Mouse (Mus musculus): ENCODE measurements around the gene Ccdc184. TPM values are rescaled to one million over a fixed set of nuclear protein-coding genes. Genes with fewer than 3 reads are reported as not detected.

Ccdc184 gene
- 0.07 TPM for polyA plus RNA-seq (2017; shearing (Covaris generic))

GRCm38 (mm10) chr15:98166963-98167644 is at the start of gene Ccdc184:
TSS of gene Ccdc184 (plus strand) at chr15:98167158.

GRCm38 (mm10) chr15:98165525-98165924 is 1.4 kb upstream of the Ccdc184 start, which contains the start of gene Asb8:
TSS of gene Asb8 (minus strand) at chr15:98165625.

GRCm38 (mm10) chr15:98195442-98195841 is 28.5 kb downstream of the Ccdc184 start, which contains the start of gene Olfr288:
TSS of gene Olfr288 (minus strand) at chr15:98195542.

Other genes starting within 250 kb of the Ccdc184 start
- gene Tmem106c, start 203.0 kb upstream of the Ccdc184 start, polyA plus RNA-seq (2017; shearing (Covaris generic)): 26.0 TPM
- gene Col2a1, start 162.5 kb upstream of the Ccdc184 start, polyA plus RNA-seq (2017; shearing (Covaris generic)): not detected
- gene Pfkm, start 74.6 kb upstream of the Ccdc184 start, polyA plus RNA-seq (2017; shearing (Covaris generic)): 12.7 TPM
- gene Senp1, start 73.4 kb upstream of the Ccdc184 start, polyA plus RNA-seq (2017; shearing (Covaris generic)): 45.7 TPM
- 40.0 TPM for gene Asb8, start 1.5 kb upstream of the Ccdc184 start, polyA plus RNA-seq (2017; shearing (Covaris generic))
- not detected for gene Olfr288, start 28.4 kb downstream of the Ccdc184 start, polyA plus RNA-seq (2017; shearing (Covaris generic))
- gene Gm44579, start 53.8 kb downstream of the Ccdc184 start, polyA plus RNA-seq (2017; shearing (Covaris generic)): not detected
- gene Olfr287, start 53.9 kb downstream of the Ccdc184 start, polyA plus RNA-seq (2017; shearing (Covaris generic)): not detected
- 0.07 TPM for gene Olfr286, start 67.3 kb downstream of the Ccdc184 start, polyA plus RNA-seq (2017; shearing (Covaris generic))
- gene H1fnt, start 90.1 kb downstream of the Ccdc184 start, polyA plus RNA-seq (2017; shearing (Covaris generic)): not detected
- gene Zfp641, start 129.0 kb downstream of the Ccdc184 start, polyA plus RNA-seq (2017; shearing (Covaris generic)): not detected
- not detected for gene Olfr285, start 150.2 kb downstream of the Ccdc184 start, polyA plus RNA-seq (2017; shearing (Covaris generic))
- not detected for gene Olfr284, start 173.8 kb downstream of the Ccdc184 start, polyA plus RNA-seq (2017; shearing (Covaris generic))
- not detected for gene Olfr283, start 213.8 kb downstream of the Ccdc184 start, polyA plus RNA-seq (2017; shearing (Covaris generic))